Mouse (Mus musculus) ES-E14 (cell line): ENCODE data around the gene Gm12166. TPM values are rescaled to one million over a fixed set of nuclear protein-coding genes. Genes with fewer than 3 reads are reported as not detected.

Source experiments
- DNase-seq: peaks from one replicate; pipeline ENCODE4 v3.0.0-alpha.2; 2013; ENCODE audit warnings: low read depth, low spot score
- H3K27ac ChIP-seq: 2 replicates; pipeline ENCODE4 v1.5.1; 2012; ENCODE audit warnings: low read depth, mild to moderate bottlenecking, low read length, moderate library complexity, mixed read lengths; ENCODE audit not compliant: poor library complexity, insufficient read depth, severe bottlenecking
- H3K36me3 ChIP-seq: 2 replicates; pipeline ENCODE4 v1.6.1; 2012; ENCODE audit warnings: mild to moderate bottlenecking, low read length, moderate library complexity, mixed read lengths; ENCODE audit not compliant: control insufficient read depth, poor library complexity, insufficient read depth, severe bottlenecking
- H3K4me1 ChIP-seq, 2 experiments: fragments of 150-350 bp in 1 of 2; sonication (generic) in 1 of 2; 2 replicates each; pipeline ENCODE4 v1.6.1; 2012; ENCODE audit warnings: low read length in 2 of 2, mild to moderate bottlenecking in 1 of 2, mixed read lengths in 1 of 2; ENCODE audit not compliant: control insufficient read depth in 2 of 2, insufficient read depth in 2 of 2, poor library complexity in 1 of 2
- H3K4me3 ChIP-seq, 2 experiments: fragments of 150-350 bp in 1 of 2; sonication (generic) in 1 of 2; 2 replicates each; pipeline ENCODE4 v1.5.1; 2012; ENCODE audit warnings: low read length in 2 of 2, low read depth in 1 of 2, mild to moderate bottlenecking in 1 of 2, mixed read lengths in 1 of 2; ENCODE audit not compliant: insufficient read depth in 1 of 2, poor library complexity in 1 of 2, severe bottlenecking in 1 of 2
- H3K9ac ChIP-seq: 2 replicates; pipeline ENCODE4 v1.6.1; 2012; ENCODE audit warnings: low read depth, mild to moderate bottlenecking, low read length, mixed read lengths; ENCODE audit not compliant: poor library complexity, insufficient read depth, severe bottlenecking
- H3K9me3 ChIP-seq: fragments of 150-350 bp; sonication (generic); 2 replicates; pipeline ENCODE4 v1.6.1; 2012; ENCODE audit warnings: low read depth, mild to moderate bottlenecking, low read length; ENCODE audit not compliant: control insufficient read depth, insufficient read depth
- CHD2 ChIP-seq: IDR thresholded peaks from 2 replicates; pipeline ENCODE4 v1.6.1; 2014; ENCODE audit warnings: mild to moderate bottlenecking, low read depth, low read length, inconsistent platforms
- HCFC1 ChIP-seq: IDR thresholded peaks from 2 replicates; pipeline ENCODE4 v1.6.1; 2012; ENCODE audit warnings: low read length, inconsistent platforms, borderline replicate concordance; ENCODE audit not compliant: insufficient read depth
- MAFK ChIP-seq: IDR thresholded peaks from 2 replicates; pipeline ENCODE4 v1.6.1; 2014; ENCODE audit warnings: mild to moderate bottlenecking, low read depth, low read length, inconsistent platforms; ENCODE audit not compliant: insufficient read depth
- ZC3H11A ChIP-seq: IDR thresholded peaks from 2 replicates; pipeline ENCODE4 v1.6.1; 2012; ENCODE audit warnings: low read depth, mild to moderate bottlenecking, inconsistent platforms, low read length, borderline replicate concordance
- ZNF384 ChIP-seq: IDR thresholded peaks from 2 replicates; pipeline ENCODE4 v1.6.1; 2012; ENCODE audit warnings: low read depth, low read length, inconsistent platforms
- in situ Hi-C, 2 experiments: fragments of 600-800 bp; cut with MboI; formaldehyde crosslinking; loops; one replicate each; pipeline ENCODE4 v1.15.1; 2025; ENCODE audit warnings: low sequenced_read_pairs in 2 of 2, inconsistent platforms in 1 of 2; ENCODE audit not compliant: unreplicated experiment in 2 of 2
- total RNA-seq: library from RNA; depleted of rRNA; stranded (reverse); fragments of 300-350 nt; gene quantifications from 2 replicates; pipeline ENCODE4 v1.2.3, GENCODE M21; 2012

Gene Gm12166
- total RNA-seq, 1 experiment = 6.8 TPM

DNA sequence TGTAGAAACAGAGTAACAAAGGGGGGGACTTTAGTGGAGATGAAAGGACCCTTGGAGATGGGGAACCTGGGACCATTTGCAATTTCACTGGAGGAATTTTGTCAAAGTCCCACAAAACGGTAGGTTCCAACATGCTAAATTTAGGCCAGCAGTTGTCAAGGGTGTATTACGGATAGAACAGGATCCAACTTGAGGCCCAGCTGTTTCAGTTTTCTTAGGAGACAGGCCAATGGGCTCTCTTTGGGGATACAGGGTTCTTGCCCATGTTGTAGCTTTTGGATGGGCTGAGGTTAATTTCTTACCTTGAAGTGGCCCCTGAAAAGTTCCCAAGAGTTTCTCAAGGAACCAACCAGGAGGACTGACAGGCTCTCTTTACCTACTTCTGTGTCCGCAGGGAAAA lies 4.9 kb downstream of the Gm12166 start:
- TF ChIP-seq CHD2 (no peak), MAFK (no peak), ZNF384 (no peak), HCFC1 (no peak), ZC3H11A (no peak)
- H3K9me3 ChIP-seq = no peaks in the 10 kb centered on the region
- H3K36me3 ChIP-seq = no peaks in the 10 kb centered on the region
- no peak overlapping the region for H3K9ac ChIP-seq
- DNase-seq = no peak
- no peaks in the 10 kb centered on the region for H3K4me1 ChIP-seq
- in situ Hi-C loops = no loop called here
- no peak overlapping the region for H3K4me3 ChIP-seq
- H3K27ac ChIP-seq = no peak overlapping the region

DNA sequence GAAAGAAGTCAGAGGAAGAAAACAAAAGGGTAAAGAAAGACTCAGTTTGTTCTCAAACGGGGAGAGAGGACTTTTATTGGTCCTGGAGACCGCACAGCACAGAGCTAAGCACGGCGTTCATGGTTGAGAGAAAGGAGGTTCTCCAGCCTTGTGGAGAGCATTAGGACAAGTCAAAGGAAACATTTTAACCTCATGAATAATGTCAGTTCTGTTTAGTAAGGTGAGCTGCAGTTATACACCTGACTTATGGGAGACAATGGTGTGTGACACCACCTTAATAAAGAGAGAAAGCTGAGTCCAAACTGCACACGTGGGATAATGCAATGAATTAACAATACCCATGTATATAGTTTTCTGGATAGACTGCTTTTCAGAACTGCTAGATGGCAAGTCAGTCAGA lies 7.3 kb downstream of the Gm12166 start:
- Histone ChIP-seq H3K36me3 (no peaks in the 10 kb centered on the region), H3K27ac (no peak overlapping the region), H3K4me3 (no peak overlapping the region), H3K9ac (no peak overlapping the region), H3K9me3 (no peaks in the 10 kb centered on the region), H3K4me1 (peaks cover 0 to 8% of the 10 kb centered on the region in 2 experiments; a peak in 1 of 4 replicates)
- in situ Hi-C loops = no loop called here
- DNase-seq = no peak
- TF ChIP-seq CHD2 (no peak), ZC3H11A (no peak), HCFC1 (no peak), ZNF384 (no peak), MAFK (no peak)

DNA sequence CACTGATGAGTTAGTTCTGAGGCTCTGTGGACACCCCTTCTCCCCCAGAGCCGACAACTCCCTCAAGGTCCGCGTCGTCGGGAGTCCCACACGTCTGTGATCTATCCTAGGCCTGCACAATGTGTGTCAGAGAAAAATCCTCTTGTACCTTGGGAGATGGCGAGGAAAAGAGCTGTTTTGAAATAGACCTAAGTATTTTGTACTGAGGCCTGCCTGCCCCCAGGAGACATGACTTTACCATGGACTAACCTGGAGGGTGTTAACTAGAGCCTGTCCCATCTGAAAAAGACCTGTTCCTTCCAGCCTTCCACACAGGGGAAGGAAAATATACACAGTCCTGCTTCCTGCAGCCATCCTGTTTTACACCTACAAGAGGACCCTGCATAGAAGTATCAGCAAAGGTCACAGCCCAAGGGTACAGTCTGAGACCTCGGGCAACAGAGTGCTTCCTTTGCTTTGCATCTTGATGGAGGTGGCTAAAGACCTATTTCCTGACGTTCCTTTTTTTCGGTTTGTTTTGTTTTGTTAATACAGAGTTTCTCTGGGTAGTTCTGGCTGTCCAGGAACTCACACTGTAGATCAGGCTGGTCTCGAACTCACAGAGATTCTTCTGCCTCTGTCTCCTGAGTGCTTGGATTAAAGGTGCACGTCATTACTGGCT lies 10.4 kb downstream of the Gm12166 start:
- no peak overlapping the region; the same call in 1 of the 2 replicates for H3K27ac ChIP-seq
- DNase-seq = no peak
- H3K36me3 ChIP-seq = no peaks in the 10 kb centered on the region
- H3K9ac ChIP-seq = no peak overlapping the region
- H3K9me3 ChIP-seq = no peaks in the 10 kb centered on the region
- H3K4me3 ChIP-seq = no peak overlapping the region
- H3K4me1 ChIP-seq = peaks cover 4 to 14% of the 10 kb centered on the region in 2 experiments; a peak in 2 of 4 replicates
- in situ Hi-C loops = no loop called here
- TF ChIP-seq CHD2 = no peak
- TF ChIP-seq MAFK = no peak
- TF ChIP-seq ZC3H11A = no peak
- TF ChIP-seq HCFC1 = no peak
- no peak for TF ChIP-seq ZNF384

DNA sequence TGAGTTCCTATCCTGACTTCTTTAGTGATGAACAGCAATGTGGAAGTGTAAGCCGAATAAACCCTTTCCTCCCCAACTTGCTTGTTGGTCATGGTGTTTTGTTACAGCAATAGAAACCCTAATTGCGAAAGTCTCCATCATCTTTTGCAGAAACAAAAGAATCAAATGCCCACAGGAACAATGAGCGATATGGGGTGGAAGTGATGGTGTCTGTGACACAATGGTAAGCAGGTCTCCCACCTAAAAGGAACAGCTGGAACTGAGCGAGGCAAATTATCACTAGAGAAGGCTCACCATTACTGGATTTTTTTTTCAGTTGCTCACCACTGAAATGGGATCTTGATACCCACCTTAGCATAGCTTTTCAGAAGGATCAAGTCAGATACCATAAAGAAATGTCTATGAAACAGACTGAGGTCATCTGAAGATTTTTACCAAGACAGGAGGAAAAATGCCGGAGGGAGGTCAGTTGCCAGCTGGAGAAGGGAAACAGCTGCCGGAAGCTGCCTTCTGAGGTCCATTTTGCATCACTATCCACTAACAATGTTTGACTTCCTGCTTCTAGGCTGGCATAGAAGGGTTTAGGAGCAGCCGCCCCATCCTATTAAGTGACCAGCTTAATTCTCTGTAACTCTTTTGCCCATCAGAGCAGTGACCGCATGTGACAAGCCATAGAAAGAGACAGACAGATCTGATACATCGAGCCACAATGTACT lies 11.1 kb downstream of the Gm12166 start:
- DNase-seq = no peak
- Histone ChIP-seq H3K36me3 (no peaks in the 10 kb centered on the region), H3K27ac (no peak overlapping the region; the same call in 1 of the 2 replicates), H3K9me3 (no peaks in the 10 kb centered on the region), H3K4me1 (peaks cover 4 to 14% of the 10 kb centered on the region in 2 experiments; a peak in 2 of 4 replicates), H3K4me3 (no peak overlapping the region), H3K9ac (no peak overlapping the region)
- in situ Hi-C loops = no loop called here
- TF ChIP-seq CHD2 (no peak), ZNF384 (no peak), HCFC1 (no peak), MAFK (no peak), ZC3H11A (no peak)
